Mouse (Mus musculus) Muller cell, postnatal 12 days (primary cell): ENCODE data around the gene Scn8a.

Source experiments
- DNase-seq: peaks from one replicate; pipeline ENCODE4 v3.0.0-alpha.2; 2015; ENCODE audit errors: inconsistent ontology term

The Scn8a gene

GRCm38 (mm10) chr15:101039651-101040050 is 170.0 kb downstream of the Scn8a start:
- no peak for DNase-seq

- DNase-seq: no peak
Observed at GRCm38 (mm10) chr15:101041966-101042365, 172.3 kb downstream of the Scn8a start.

- peak; percentile 46 for DNase-seq
Observed at GRCm38 (mm10) chr15:101042613-101043012, 173.0 kb downstream of the Scn8a start.

GRCm38 (mm10) chr15:101044531-101044930 is 174.9 kb downstream of the Scn8a start:
- DNase-seq: no peak

GRCm38 (mm10) chr15:101046039-101046526 is 176.4 kb downstream of the Scn8a start:
- no peak for DNase-seq

GRCm38 (mm10) chr15:101046527-101047193 is 177.0 kb downstream of the Scn8a start:
- DNase-seq: peak; percentile 65

- DNase-seq: no peak
Observed at GRCm38 (mm10) chr15:101047194-101047555, 177.5 kb downstream of the Scn8a start, which contains the start of gene Gm47841. Gm47841 (minus strand) TSS chr15:101047397.

- no peak for DNase-seq
Observed at GRCm38 (mm10) chr15:101048338-101048896, 178.8 kb downstream of the Scn8a start.

- DNase-seq: no peak
Observed at GRCm38 (mm10) chr15:101051869-101052268, 182.2 kb downstream of the Scn8a start.

GRCm38 (mm10) chr15:101052560-101053501 is 183.2 kb downstream of the Scn8a start:
- DNase-seq: no peak

- no peak for DNase-seq
Observed at GRCm38 (mm10) chr15:101053832-101054459, 184.3 kb downstream of the Scn8a start.

GRCm38 (mm10) chr15:101054541-101054940 is 184.9 kb downstream of the Scn8a start:
- no peak for DNase-seq

GRCm38 (mm10) chr15:101056225-101056624 is 186.6 kb downstream of the Scn8a start:
- no peak for DNase-seq

- DNase-seq: peak; percentile 36
Observed at GRCm38 (mm10) chr15:101059570-101060279, 190.1 kb downstream of the Scn8a start.

GRCm38 (mm10) chr15:101060280-101060852 is 190.7 kb downstream of the Scn8a start:
- DNase-seq: no peak

- DNase-seq: no peak
Observed at GRCm38 (mm10) chr15:101065069-101065468, 195.4 kb downstream of the Scn8a start.

GRCm38 (mm10) chr15:101066364-101066847 is 196.7 kb downstream of the Scn8a start:
- DNase-seq: no peak

GRCm38 (mm10) chr15:101066920-101067696 is 197.4 kb downstream of the Scn8a start:
- no peak for DNase-seq

- DNase-seq: no peak
Observed at GRCm38 (mm10) chr15:101068029-101068428, 198.4 kb downstream of the Scn8a start.

GRCm38 (mm10) chr15:101068671-101069070 is 199.0 kb downstream of the Scn8a start:
- no peak for DNase-seq
